Mouse (Mus musculus) myocyte (in vitro differentiated cells): ENCODE measurements around the gene Cadm3.

Source experiments
- POLR2A ChIP-seq: IDR thresholded peaks from one replicate; pipeline ENCODE4 v1.6.1; 2011; ENCODE audit warnings: low read depth, mild to moderate bottlenecking, control low read depth, moderate library complexity; ENCODE audit not compliant: insufficient read length
- POLR2AphosphoS2 ChIP-seq: IDR thresholded peaks from one replicate; pipeline ENCODE4 v1.6.1; 2011; ENCODE audit warnings: low read depth, control low read depth; ENCODE audit not compliant: insufficient read length
- TCF12 ChIP-seq: IDR thresholded peaks from one replicate; pipeline ENCODE4 v1.6.1; 2011; ENCODE audit warnings: mild to moderate bottlenecking, control low read depth; ENCODE audit not compliant: poor library complexity, insufficient read depth, severe bottlenecking

- TF ChIP-seq TCF12 (no peak), POLR2A (no peak), POLR2AphosphoS2 (no peak)
Measured at GRCm38 (mm10) chr1:173350372-173350957, 17.0 kb downstream of the Cadm3 start, which contains the start of gene Aim2.
